Mouse (Mus musculus): ENCODE results near the gene Pde8b. TPM values are rescaled to one million over a fixed set of nuclear protein-coding genes. Genes with fewer than 3 reads are reported as not detected.

Pde8b gene
- polyA plus RNA-seq, 1 experiment from 2014 or later = 7.2 TPM

- no peak overlapping the region for H3K4me3 ChIP-seq
- peaks cover 8% of the 10 kb centered on the region; the same call in 1 of the 2 replicates for H3K4me1 ChIP-seq (replicated peaks)
- no peak for ATAC-seq (ENCODE audit: low read depth)
- no peak overlapping the region for H3K4me2 ChIP-seq
- 84% methylated on average over 6 of the region's 6 CpGs for WGBS
- no peaks in the 10 kb centered on the region for H3K27me3 ChIP-seq
- peaks cover 17% of the 10 kb centered on the region for H3K36me3 ChIP-seq
- no peak overlapping the region for H3K27ac ChIP-seq (replicated peaks)
- no peak overlapping the region for H3K9ac ChIP-seq
- H3K9me3 ChIP-seq = 0 out of 2 replicates have a peak, but pooled peaks cover 6% of the 10 kb centered on the region
Observed at GRCm38 (mm10) chr13:95030828-95031227, 219.3 kb downstream of the Pde8b start.

- ATAC-seq (ENCODE audit: low read depth) = no peak
- Histone ChIP-seq H3K4me2 (no peak overlapping the region), H3K9me3 (no peaks in the 10 kb centered on the region), H3K4me3 (no peak overlapping the region), H3K4me1 (replicated peaks) (peaks cover 20% of the 10 kb centered on the region), H3K27me3 (peaks cover 4% of the 10 kb centered on the region; the same call in 1 of the 2 replicates), H3K9ac (no peak overlapping the region), H3K36me3 (peaks cover 10% of the 10 kb centered on the region), H3K27ac (replicated peaks) (no peak overlapping the region)
- 91% methylated on average over 6 of the region's 6 CpGs for WGBS
Observed at GRCm38 (mm10) chr13:95020216-95020615, 229.9 kb downstream of the Pde8b start.

GRCm38 (mm10) chr13:95019345-95019744 is 230.8 kb downstream of the Pde8b start:
- Histone ChIP-seq H3K9me3 (no peaks in the 10 kb centered on the region), H3K27ac (replicated peaks) (no peak overlapping the region), H3K4me1 (replicated peaks) (peaks cover 20% of the 10 kb centered on the region), H3K27me3 (peaks cover 4% of the 10 kb centered on the region; the same call in 1 of the 2 replicates), H3K4me2 (no peak overlapping the region), H3K9ac (no peak overlapping the region), H3K4me3 (no peak overlapping the region), H3K36me3 (peaks cover 10% of the 10 kb centered on the region)
- no peak for ATAC-seq (ENCODE audit: low read depth)
- 78% methylated on average over 6 of the region's 6 CpGs for WGBS

GRCm38 (mm10) chr13:95017916-95018315 is 232.2 kb downstream of the Pde8b start:
- Histone ChIP-seq H3K4me3 (no peak overlapping the region), H3K9ac (peak overlapping the region; percentile 52), H3K9me3 (no peaks in the 10 kb centered on the region), H3K27ac (replicated peaks) (no peak overlapping the region), H3K36me3 (peaks cover 10% of the 10 kb centered on the region), H3K4me1 (replicated peaks) (peaks cover 20% of the 10 kb centered on the region), H3K27me3 (peaks cover 4% of the 10 kb centered on the region; the same call in 1 of the 2 replicates), H3K4me2 (peak overlapping the region; percentile 37)
- WGBS = 2% methylated on average over 9 of the region's 9 CpGs
- peak; percentile 83 for ATAC-seq (ENCODE audit: low read depth)

GRCm38 (mm10) chr13:95017278-95017677 is 232.9 kb downstream of the Pde8b start:
- Histone ChIP-seq H3K27ac (replicated peaks) (no peak overlapping the region), H3K9ac (0 out of 2 replicates have a peak overlapping the region, but pooled peaks have one; percentile 52), H3K9me3 (no peaks in the 10 kb centered on the region), H3K36me3 (peaks cover 4% of the 10 kb centered on the region), H3K4me2 (no peak overlapping the region), H3K27me3 (peaks cover 4% of the 10 kb centered on the region; the same call in 1 of the 2 replicates), H3K4me3 (no peak overlapping the region), H3K4me1 (replicated peaks) (peaks cover 20% of the 10 kb centered on the region)
- 92% methylated on average over 6 of the region's 6 CpGs for whole genome bisulfite sequencing
- ATAC-seq (ENCODE audit: low read depth) = no peak; the same call in 1 of the 2 replicates

- Histone ChIP-seq H3K27ac (replicated peaks) (no peak overlapping the region), H3K36me3 (peaks cover 17% of the 10 kb centered on the region; the same call in 1 of the 2 replicates), H3K9me3 (no peaks in the 10 kb centered on the region), H3K4me2 (no peak overlapping the region), H3K9ac (no peak overlapping the region), H3K4me1 (replicated peaks) (0 out of 2 replicates have a peak, but pooled peaks cover under 1% of the 10 kb centered on the region), H3K27me3 (peaks cover 4% of the 10 kb centered on the region; the same call in 1 of the 2 replicates), H3K4me3 (no peak overlapping the region)
- 87% methylated on average over 7 of the region's 7 CpGs for whole genome bisulfite sequencing
- no peak for ATAC-seq (ENCODE audit: low read depth)
Observed at GRCm38 (mm10) chr13:95011546-95012257, 238.4 kb downstream of the Pde8b start.

GRCm38 (mm10) chr13:95009261-95009660 is 240.9 kb downstream of the Pde8b start:
- H3K36me3 ChIP-seq = peaks cover 19% of the 10 kb centered on the region; the same call in 1 of the 2 replicates
- no peak overlapping the region for H3K4me3 ChIP-seq
- no peak for ATAC-seq (ENCODE audit: low read depth)
- no peaks in the 10 kb centered on the region for H3K4me1 ChIP-seq (replicated peaks)
- H3K9ac ChIP-seq = no peak overlapping the region
- H3K9me3 ChIP-seq = no peaks in the 10 kb centered on the region
- no peaks in the 10 kb centered on the region for H3K27me3 ChIP-seq
- H3K27ac ChIP-seq (replicated peaks) = no peak overlapping the region
- H3K4me2 ChIP-seq = no peak overlapping the region
- WGBS = 81% methylated on average over 7 of the region's 7 CpGs

GRCm38 (mm10) chr13:95007281-95007680 is 242.9 kb downstream of the Pde8b start:
- WGBS = 78% methylated on average over 8 of the region's 8 CpGs
- H3K36me3 ChIP-seq = peaks cover 22% of the 10 kb centered on the region
- H3K27ac ChIP-seq (replicated peaks) = no peak overlapping the region
- H3K4me3 ChIP-seq = no peak overlapping the region
- H3K9me3 ChIP-seq = no peaks in the 10 kb centered on the region
- H3K4me1 ChIP-seq (replicated peaks) = no peaks in the 10 kb centered on the region
- no peaks in the 10 kb centered on the region for H3K27me3 ChIP-seq
- no peak for ATAC-seq (ENCODE audit: low read depth)
- H3K4me2 ChIP-seq = no peak overlapping the region
- H3K9ac ChIP-seq = no peak overlapping the region

GRCm38 (mm10) chr13:94990516-94990915 is 259.6 kb downstream of the Pde8b start:
- H3K27ac ChIP-seq (replicated peaks) = no peak overlapping the region
- no peak overlapping the region for H3K9ac ChIP-seq
- no peak overlapping the region for H3K4me2 ChIP-seq
- no peaks in the 10 kb centered on the region for H3K4me1 ChIP-seq (replicated peaks)
- H3K9me3 ChIP-seq = no peaks in the 10 kb centered on the region
- WGBS = 76% methylated on average over 5 of the region's 5 CpGs
- 0 out of 2 replicates have a peak, but pooled peaks cover 12% of the 10 kb centered on the region for H3K36me3 ChIP-seq
- no peaks in the 10 kb centered on the region for H3K27me3 ChIP-seq
- no peak overlapping the region for H3K4me3 ChIP-seq
- no peak for ATAC-seq (ENCODE audit: low read depth)

- Histone ChIP-seq H3K4me1 (replicated peaks) (peaks cover 15% of the 10 kb centered on the region), H3K4me3 (no peak overlapping the region), H3K27me3 (no peaks in the 10 kb centered on the region), H3K4me2 (no peak overlapping the region), H3K9me3 (no peaks in the 10 kb centered on the region), H3K36me3 (peaks cover 22% of the 10 kb centered on the region), H3K9ac (no peak overlapping the region), H3K27ac (replicated peaks) (no peak overlapping the region)
- WGBS = 47% methylated on average over 7 of the region's 7 CpGs
- ATAC-seq (ENCODE audit: low read depth) = no peak
Observed at GRCm38 (mm10) chr13:94979081-94979480, 271.1 kb downstream of the Pde8b start.

- WGBS = 2% methylated on average over 68 of the region's 68 CpGs
- peaks cover 9% of the 10 kb centered on the region for H3K36me3 ChIP-seq
Observed at GRCm38 (mm10) chr13:94976219-94977186, 273.6 kb downstream of the Pde8b start, which contains the start of gene Wdr41. Wdr41 (plus strand) TSS chr13:94976344.

More at GRCm38 (mm10) chr13:94976219-94977186, 273.6 kb downstream of the Pde8b start, which contains the start of gene Wdr41:
- Histone ChIP-seq H3K27me3 (0 out of 2 replicates have a peak, but pooled peaks cover 2% of the 10 kb centered on the region), H3K4me1 (replicated peaks) (peaks cover 15% of the 10 kb centered on the region), H3K9ac (peak within 1 kb of the TSS; percentile 96), H3K4me2 (peak within 1 kb of the TSS; percentile 54), H3K4me3 (peak within 1 kb of the TSS; percentile 69), H3K27ac (replicated peaks) (peak within 1 kb of the TSS; percentile 97), H3K9me3 (no peaks in the 10 kb centered on the region)
- ATAC-seq (ENCODE audit: low read depth) = peak; percentile 98

Data from neural tube, embryonic 13.5 days (tissue).